Mouse (Mus musculus): ENCODE measurements around the gene Sdha. TPM values are rescaled to one million over a fixed set of nuclear protein-coding genes. Genes with fewer than 3 reads are reported as not detected.

Gene Sdha
- polyA plus RNA-seq (2012; rRNA removed) (125 and 144 TPM in 2 replicates), polyA plus RNA-seq (2014; fragmentation: Nextera tagmentation; extraction: Ambion mirVana) (194 and 202 TPM in 2 replicates)

DNA sequence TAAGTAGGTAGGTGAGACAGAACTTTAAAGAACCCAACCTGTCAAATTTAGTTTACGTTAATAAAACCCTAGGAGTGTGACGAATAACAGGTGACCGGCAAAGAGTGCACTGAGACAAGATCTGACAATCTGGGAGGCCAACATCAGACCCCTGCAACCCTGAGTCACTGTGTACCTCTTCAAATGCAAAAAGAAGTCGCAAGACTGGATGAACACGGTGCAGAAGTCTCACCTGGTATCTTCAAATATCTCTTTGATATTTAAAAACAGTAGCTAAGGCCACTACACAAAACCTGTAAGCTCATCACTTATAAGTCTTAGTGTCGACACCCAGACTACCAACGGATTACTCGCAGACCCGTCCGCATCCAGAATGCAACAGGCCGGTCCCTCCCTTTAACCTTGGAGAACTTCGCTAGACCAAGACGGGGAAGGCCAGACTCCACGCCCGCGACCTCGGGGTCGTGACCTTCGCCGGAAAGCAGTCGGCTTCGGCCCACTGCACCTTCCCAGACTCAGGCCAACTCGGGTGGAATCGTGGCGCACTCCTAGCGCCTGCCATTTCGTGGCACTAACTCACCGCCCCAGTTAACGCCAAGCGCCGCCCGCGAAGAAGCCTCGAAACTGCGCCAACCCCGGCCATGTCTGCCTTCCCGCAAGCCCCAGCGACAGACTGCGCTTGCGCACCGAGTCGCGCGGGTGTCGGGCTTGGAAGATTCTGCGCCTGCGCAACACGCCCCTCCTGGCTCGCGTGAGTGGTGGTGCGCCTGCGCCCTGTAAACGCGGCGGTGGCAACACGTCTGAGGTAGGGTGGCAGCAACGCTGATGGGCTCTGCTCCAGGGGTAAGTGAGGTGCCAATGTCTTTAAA is at the start of gene Sdha, which contains the start of gene Ccdc127:
Gene Sdha (minus strand): TSS at position 715 of the 869 bp plus-strand sequence.
Gene Ccdc127 (plus strand): TSS at position 744 of the 869 bp plus-strand sequence.
- 1% methylated on average over 57 of the region's 57 CpGs for WGBS
- ATAC-seq (ENCODE audit: low FRiP score, low read depth): peak; percentile 96

DNA sequence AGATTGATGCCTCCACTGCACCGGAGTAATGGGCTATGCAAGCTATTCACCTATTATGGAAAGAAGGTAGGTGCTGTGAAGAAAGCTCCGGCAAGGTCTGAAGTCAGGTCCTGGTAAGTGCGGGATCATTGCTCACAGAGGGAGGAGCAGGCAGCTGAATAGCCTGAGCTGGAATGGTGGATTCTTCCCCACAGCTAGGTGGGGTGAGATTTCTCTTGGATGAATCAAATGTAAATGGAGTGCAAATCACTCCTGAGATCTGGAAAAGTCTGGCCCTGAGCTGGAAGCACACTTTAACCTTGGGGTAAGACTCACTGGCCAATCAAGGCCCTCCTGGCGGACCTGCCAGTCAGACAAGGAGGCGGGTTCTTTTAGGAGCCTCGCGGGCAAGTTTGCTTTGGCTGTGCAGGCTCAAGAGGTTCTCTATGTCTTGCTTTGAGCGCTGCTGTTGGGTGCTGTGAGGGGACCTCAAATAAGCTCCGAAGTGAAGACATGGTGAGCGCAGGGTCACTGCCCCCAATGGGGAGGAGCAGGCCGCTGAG is 49.3 kb upstream of the Sdha start, which contains the start of gene Ftl1-ps1:
Gene Ftl1-ps1 (plus strand): TSS at position 397 of the 542 bp plus-strand sequence.
- no peak within 1 kb of the TSS for H3K9ac ChIP-seq (ENCODE audit: low read depth, low read length, severe bottlenecking)
- no peaks in the 10 kb centered on the region for H3K36me3 ChIP-seq (ENCODE audit: control insufficient read depth, insufficient read depth, low read length)
- ATAC-seq (ENCODE audit: low FRiP score, low read depth) (no peak), DNase-seq (ENCODE audit: low spot score) (no peak)
- no peaks in the 10 kb centered on the region for H3K4me1 ChIP-seq (ENCODE audit: control insufficient read depth, insufficient read depth, low read length)
- no peaks in the 10 kb centered on the region for H3K27me3 ChIP-seq (ENCODE audit: control insufficient read depth, insufficient read depth, low read length)
- H3K27ac ChIP-seq (replicated peaks; ENCODE audit: low read depth, low read length): no peak within 1 kb of the TSS
- no peak within 1 kb of the TSS for H3K4me2 ChIP-seq (replicated peaks; ENCODE audit: low read depth, low read length, severe bottlenecking)
- H3K9me3 ChIP-seq (ENCODE audit: control insufficient read depth, low read length): no peaks in the 10 kb centered on the region
- WGBS: 10% methylated on average over 11 of the region's 11 CpGs
- H3K4me3 ChIP-seq (replicated peaks; ENCODE audit: low read length): no peak within 1 kb of the TSS
- TF ChIP-seq POLR2A (IDR thresholded peaks at IDR 0.05; ENCODE audit: borderline replicate concordance, extremely low read depth, insufficient read depth, insufficient read length): no peak

More for the DNA sequence above, at the start of gene Sdha, which contains the start of gene Ccdc127:
- Histone ChIP-seq H3K9ac (ENCODE audit: low read depth, low read length, severe bottlenecking) (peak within 1 kb of the TSS; percentile 87), H3K27me3 (ENCODE audit: control insufficient read depth, insufficient read depth, low read length) (no peaks in the 10 kb centered on the region), H3K36me3 (ENCODE audit: control insufficient read depth, insufficient read depth, low read length) (0 out of 2 replicates have a peak, but pooled peaks cover under 1% of the 10 kb centered on the region), H3K27ac (replicated peaks; ENCODE audit: low read depth, low read length) (peak within 1 kb of the TSS; percentile 67), H3K4me2 (replicated peaks; ENCODE audit: low read depth, low read length, severe bottlenecking) (peak within 1 kb of the TSS; percentile 59), H3K4me3 (replicated peaks; ENCODE audit: low read length) (peak within 1 kb of the TSS; percentile 86), H3K9me3 (ENCODE audit: control insufficient read depth, low read length) (no peaks in the 10 kb centered on the region), H3K4me1 (ENCODE audit: control insufficient read depth, insufficient read depth, low read length) (peaks cover 11% of the 10 kb centered on the region)
- TF ChIP-seq POLR2A (IDR thresholded peaks at IDR 0.05; ENCODE audit: borderline replicate concordance, extremely low read depth, insufficient read depth, insufficient read length): peak; percentile 94
- DNase-seq (ENCODE audit: low spot score): peak; percentile 95

DNA sequence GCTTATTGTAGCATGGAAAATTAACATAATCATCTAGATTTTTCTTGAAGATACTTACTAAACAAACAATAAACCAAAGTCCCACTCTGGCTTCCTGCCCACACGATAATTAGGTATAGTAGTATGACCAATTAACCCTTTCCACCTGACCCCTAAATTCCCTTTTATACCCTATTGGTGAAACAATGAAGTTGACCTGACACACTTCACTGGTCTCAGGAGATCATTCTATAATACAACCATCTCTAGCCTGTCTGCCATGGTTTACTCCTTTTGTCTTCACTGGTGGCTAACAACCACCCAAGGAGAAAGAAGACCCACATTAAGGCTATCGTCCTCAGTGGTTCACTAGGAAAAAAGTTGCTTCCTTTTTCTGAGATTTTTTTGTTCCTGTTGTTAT is 41.1 kb upstream of the Sdha start:
- 74% methylated on average over 2 of the region's 2 CpGs for WGBS
- ATAC-seq (ENCODE audit: low FRiP score, low read depth) (no peak), DNase-seq (ENCODE audit: low spot score) (no peak)
- H3K9me3 ChIP-seq (ENCODE audit: control insufficient read depth, low read length): no peaks in the 10 kb centered on the region
- H3K4me2 ChIP-seq (replicated peaks; ENCODE audit: low read depth, low read length, severe bottlenecking): no peak overlapping the region
- TF ChIP-seq POLR2A (IDR thresholded peaks at IDR 0.05; ENCODE audit: borderline replicate concordance, extremely low read depth, insufficient read depth, insufficient read length): no peak
- no peak overlapping the region for H3K4me3 ChIP-seq (replicated peaks; ENCODE audit: low read length)
- H3K4me1 ChIP-seq (ENCODE audit: control insufficient read depth, insufficient read depth, low read length): no peaks in the 10 kb centered on the region
- no peaks in the 10 kb centered on the region for H3K36me3 ChIP-seq (ENCODE audit: control insufficient read depth, insufficient read depth, low read length)
- H3K27ac ChIP-seq (replicated peaks; ENCODE audit: low read depth, low read length): no peak overlapping the region
- H3K27me3 ChIP-seq (ENCODE audit: control insufficient read depth, insufficient read depth, low read length): no peaks in the 10 kb centered on the region
- no peak overlapping the region for H3K9ac ChIP-seq (ENCODE audit: low read depth, low read length, severe bottlenecking)

DNA sequence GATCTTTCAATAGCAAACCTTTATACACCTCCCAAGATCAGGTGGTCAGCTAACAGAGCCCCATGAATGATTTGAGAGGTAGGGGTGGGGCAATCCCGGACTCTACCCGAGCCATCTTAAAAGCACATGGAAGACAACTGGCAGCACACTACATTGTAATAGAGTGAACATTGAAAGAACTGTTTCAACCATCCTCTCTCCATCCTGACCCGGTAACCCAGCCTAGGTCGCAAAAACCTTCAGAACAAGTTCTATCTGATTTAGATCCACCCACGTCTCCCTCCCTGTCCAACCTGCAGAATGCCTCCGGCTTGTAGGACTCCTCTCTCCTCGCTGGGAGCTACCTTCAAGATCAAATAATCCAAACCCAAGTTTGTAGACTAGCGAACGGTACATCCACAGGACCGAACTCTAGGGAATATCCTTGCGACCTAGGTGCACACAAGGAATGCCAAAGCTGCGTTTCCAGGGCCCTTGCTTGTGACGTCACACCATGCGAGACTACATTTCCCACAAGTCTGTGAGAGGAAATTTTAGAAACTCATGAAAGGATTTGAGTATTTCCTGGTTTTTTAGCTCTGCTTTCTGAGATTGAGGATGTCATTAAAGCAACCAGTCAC is 40.4 kb upstream of the Sdha start, which contains the start of gene Zfp72:
Gene Zfp72 (minus strand): TSS at position 466 of the 620 bp plus-strand sequence.
- TF ChIP-seq POLR2A (IDR thresholded peaks at IDR 0.05; ENCODE audit: borderline replicate concordance, extremely low read depth, insufficient read depth, insufficient read length): no peak
- peak; percentile 74 for DNase-seq (ENCODE audit: low spot score)
- H3K4me3 ChIP-seq (replicated peaks; ENCODE audit: low read length): peak within 1 kb of the TSS; percentile 66
- no peaks in the 10 kb centered on the region for H3K27me3 ChIP-seq (ENCODE audit: control insufficient read depth, insufficient read depth, low read length)
- peak; percentile 92 for ATAC-seq (ENCODE audit: low FRiP score, low read depth)
- H3K4me1 ChIP-seq (ENCODE audit: control insufficient read depth, insufficient read depth, low read length): no peaks in the 10 kb centered on the region
- H3K9me3 ChIP-seq (ENCODE audit: control insufficient read depth, low read length): no peaks in the 10 kb centered on the region
- WGBS: 2% methylated on average over 14 of the region's 14 CpGs
- H3K36me3 ChIP-seq (ENCODE audit: control insufficient read depth, insufficient read depth, low read length): no peaks in the 10 kb centered on the region
- H3K9ac ChIP-seq (ENCODE audit: low read depth, low read length, severe bottlenecking): peak within 1 kb of the TSS; percentile 69
- no peak within 1 kb of the TSS for H3K27ac ChIP-seq (replicated peaks; ENCODE audit: low read depth, low read length)
- H3K4me2 ChIP-seq (replicated peaks; ENCODE audit: low read depth, low read length, severe bottlenecking): peak within 1 kb of the TSS; percentile 62

DNA sequence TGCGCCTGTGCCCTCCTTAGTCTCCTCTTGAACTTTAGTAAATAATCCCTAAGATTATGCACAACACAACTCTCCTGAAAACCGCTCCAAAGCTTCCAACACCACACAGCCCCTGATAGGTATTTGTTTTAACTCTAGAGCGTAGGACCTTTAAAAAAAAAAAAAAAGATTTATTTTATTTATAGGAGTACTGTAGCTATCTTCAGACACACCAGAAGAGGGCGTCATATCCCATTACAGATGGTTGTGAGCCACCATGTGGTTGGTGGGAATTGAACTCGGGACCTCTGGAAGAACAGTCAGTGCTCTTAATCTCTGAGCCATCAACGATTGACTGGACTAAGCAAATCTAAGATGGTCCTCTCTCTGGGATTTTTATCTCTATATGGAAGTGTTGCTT is 39.6 kb upstream of the Sdha start:
- no peaks in the 10 kb centered on the region for H3K36me3 ChIP-seq (ENCODE audit: control insufficient read depth, insufficient read depth, low read length)
- H3K9me3 ChIP-seq (ENCODE audit: control insufficient read depth, low read length): no peaks in the 10 kb centered on the region
- WGBS: 67% methylated on average over 6 of the region's 6 CpGs
- H3K4me2 ChIP-seq (replicated peaks; ENCODE audit: low read depth, low read length, severe bottlenecking): peak overlapping the region; percentile 62
- no peak overlapping the region for H3K27ac ChIP-seq (replicated peaks; ENCODE audit: low read depth, low read length)
- no peak for TF ChIP-seq POLR2A (IDR thresholded peaks at IDR 0.05; ENCODE audit: borderline replicate concordance, extremely low read depth, insufficient read depth, insufficient read length)
- ATAC-seq (ENCODE audit: low FRiP score, low read depth) (no peak), DNase-seq (ENCODE audit: low spot score) (no peak)
- H3K27me3 ChIP-seq (ENCODE audit: control insufficient read depth, insufficient read depth, low read length): no peaks in the 10 kb centered on the region
- peak overlapping the region; percentile 69 for H3K9ac ChIP-seq (ENCODE audit: low read depth, low read length, severe bottlenecking)
- peak overlapping the region; percentile 66 for H3K4me3 ChIP-seq (replicated peaks; ENCODE audit: low read length)
- no peaks in the 10 kb centered on the region for H3K4me1 ChIP-seq (ENCODE audit: control insufficient read depth, insufficient read depth, low read length)
